1 mouse cellular context compared by ENCODE assay signal in the genomic region with DNA sequence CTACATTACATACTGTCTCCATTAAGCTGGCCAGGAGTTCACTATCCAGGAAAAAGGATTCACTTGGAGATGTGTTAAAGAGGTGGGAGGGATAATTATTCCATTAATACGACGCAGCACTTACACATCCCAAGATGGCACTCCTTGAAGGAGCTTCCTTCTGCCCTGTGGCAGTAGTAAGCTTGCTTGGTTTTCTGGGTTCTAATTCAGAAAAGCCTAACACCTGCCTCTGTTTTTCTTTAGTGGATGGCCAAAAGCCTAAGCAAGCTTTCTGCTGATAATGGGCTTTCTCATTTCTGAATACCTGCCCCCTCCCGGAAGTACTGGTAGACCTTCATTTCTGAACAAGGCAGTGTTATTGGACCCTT.
TF ChIP-seq lines count a peak whose summit lies in the region.

No protein-coding gene starts in this region.

TF ChIP-seq in MEL, 35 proteins besides CTCF, POLR2A, EP300 and RAD21 (continued from another document):
- TF ChIP-seq POLR2AphosphoS2 (IDR thresholded peaks at IDR 0.05; ENCODE audit: low read length): no peak
- TF ChIP-seq MYC (IDR thresholded peaks at IDR 0.05; ENCODE audit: low read depth, low read length): no peak
- no peak for TF ChIP-seq UBTF (IDR thresholded peaks at IDR 0.05; ENCODE audit: borderline replicate concordance, insufficient read depth, low read depth, low read length)
- TF ChIP-seq USF2 (IDR thresholded peaks at IDR 0.05; ENCODE audit: borderline replicate concordance in 1 of 2, insufficient read depth in 1 of 2, low read depth in 1 of 2, low read length in 2 of 2): no peak
- no peak for TF ChIP-seq ELF1 (IDR thresholded peaks at IDR 0.05; ENCODE audit: low read depth, low read length)
